Mouse (Mus musculus) liver, embryonic 14.5 days (tissue): ENCODE measurements around the gene Mthfd1l. TPM values are rescaled to one million over a fixed set of nuclear protein-coding genes. Genes with fewer than 3 reads are reported as not detected.

Experiments used
- ATAC-seq: fragments of 200-750 bp; cut with Nextera tagmentation; 2 replicates; pipeline ENCODE4 v1.8.0; 2017; ENCODE audit warnings: moderate number of reproducible peaks, mild to moderate bottlenecking, moderate library complexity; ENCODE audit not compliant: insufficient read depth
- DNase-seq, 3 experiments: peaks; one replicate each; pipeline ENCODE4 v3.0.0-alpha.2; 2012 to 2013; ENCODE audit warnings: low read depth in 3 of 3, low spot score in 3 of 3
- H3K27ac ChIP-seq: fragments of 300-500 bp; sonication (generic); 2 replicates; pipeline ENCODE4 v1.5.1; 2014; ENCODE audit warnings: moderate library complexity, mild to moderate bottlenecking, control low read depth, inconsistent platforms
- H3K27me3 ChIP-seq: fragments of 300-500 bp; sonication (generic); 2 replicates; pipeline ENCODE4 v1.6.1; 2014; ENCODE audit warnings: mild to moderate bottlenecking, low read length, moderate library complexity; ENCODE audit not compliant: control insufficient read depth, insufficient read depth
- H3K36me3 ChIP-seq: fragments of 300-500 bp; sonication (generic); replicated peaks from 2 replicates; pipeline ENCODE4 v1.6.1; 2014; ENCODE audit warnings: low read depth; ENCODE audit not compliant: control insufficient read depth, insufficient read depth
- H3K4me1 ChIP-seq, 2 experiments: fragments of 200-500 bp in 1 of 2; fragments of 300-500 bp in 1 of 2; sonication (generic) in 1 of 2; replicated peaks; 2 replicates each; pipeline ENCODE4 v1.6.1; 2012 to 2014; ENCODE audit warnings: antibody characterized with exemption in 1 of 2, inconsistent platforms in 1 of 2, low read length in 1 of 2; ENCODE audit not compliant: control insufficient read depth in 2 of 2, insufficient read depth in 2 of 2
- H3K4me2 ChIP-seq: fragments of 300-500 bp; sonication (generic); 2 replicates; pipeline ENCODE4 v1.6.1; 2014; ENCODE audit warnings: low read depth, mild to moderate bottlenecking, control low read depth, moderate library complexity
- H3K4me3 ChIP-seq, 2 experiments: fragments of 200-500 bp in 1 of 2; fragments of 300-500 bp in 1 of 2; sonication (generic) in 1 of 2; 2 replicates each; pipeline ENCODE4 v1.5.1; 2012 to 2014; ENCODE audit warnings: low read depth in 2 of 2, low read length in 2 of 2, mild to moderate bottlenecking in 2 of 2, control low read depth in 1 of 2, inconsistent platforms in 1 of 2, moderate library complexity in 1 of 2; ENCODE audit not compliant: insufficient read depth in 1 of 2
- H3K9ac ChIP-seq: fragments of 300-500 bp; sonication (generic); replicated peaks from 2 replicates; pipeline ENCODE4 v1.6.1; 2014; ENCODE audit warnings: mild to moderate bottlenecking, control low read depth, moderate library complexity
- H3K9me3 ChIP-seq: fragments of 300-500 bp; sonication (generic); 2 replicates; pipeline ENCODE4 v1.6.1; 2016; ENCODE audit warnings: low read length, mixed read lengths; ENCODE audit not compliant: control insufficient read depth
- CTCF ChIP-seq: IDR thresholded peaks from 2 replicates; pipeline ENCODE4 v1.5.1; 2016; ENCODE audit warnings: antibody characterized with exemption, low read depth, control low read depth
- EP300 ChIP-seq: IDR thresholded peaks from 2 replicates; pipeline ENCODE4 v1.6.1; 2016; ENCODE audit warnings: antibody characterized with exemption, low read depth
- WGBS: fragments of 180-500 bp; shearing (Covaris S2); extraction: QIAGEN DNeasy Blood & Tissue Kit; methylation state at CpG from one replicate; pipeline ENCODE4 v1.1.7; 2014; ENCODE audit not compliant: insufficient replicate concordance; 5-methylcytosine and 5-hydroxymethylcytosine counted together
- polyA plus RNA-seq, 2 experiments: library from polyadenylated mRNA; depleted of rRNA in 1 of 2; stranded (reverse) in 1 of 2; unstranded in 1 of 2; fragments of >200 nt; fragmentation: Nextera tagmentation in 1 of 2; extraction: Ambion mirVana in 1 of 2; gene quantifications; 2 replicates each; pipeline versions ENCODE4 v1.2.1 to v1.2.3; 2012 to 2014

Mthfd1l gene
- polyA plus RNA-seq, 2 experiments: 18.5 to 19.2 TPM

DNA sequence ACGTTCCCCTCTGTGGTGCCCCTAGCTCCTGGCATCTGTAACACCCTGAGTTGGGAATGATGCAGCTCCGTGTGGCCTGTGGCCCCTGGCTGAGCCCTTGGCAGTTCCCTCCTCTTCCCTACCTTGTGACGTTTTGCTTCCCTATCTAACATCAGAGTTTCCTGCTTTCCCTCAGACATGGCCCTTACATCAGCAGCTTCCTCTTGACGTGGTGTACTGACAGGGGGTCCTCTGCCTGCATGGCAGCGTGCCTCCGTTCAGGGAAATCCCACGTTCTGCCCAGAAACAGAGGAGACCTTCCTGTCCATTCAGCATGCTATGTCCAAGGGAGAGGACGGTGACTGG, 138.8 kb downstream of the Mthfd1l start:
- Histone ChIP-seq H3K4me3 (no peak overlapping the region), H3K9me3 (no peaks in the 10 kb centered on the region), H3K27ac (no peak overlapping the region), H3K9ac (no peak overlapping the region), H3K36me3 (peaks cover 4% of the 10 kb centered on the region), H3K4me1 (peaks cover 0 to 15% of the 10 kb centered on the region in 2 experiments; a peak in 2 of 4 replicates), H3K27me3 (no peaks in the 10 kb centered on the region), H3K4me2 (no peak overlapping the region)
- TF ChIP-seq EP300: no peak
- no peak for TF ChIP-seq CTCF
- 52% methylated on average over 8 of the region's 8 CpGs for WGBS
- DNase-seq (no peak), ATAC-seq (no peak)

- peaks cover 0 to 15% of the 10 kb centered on the region in 2 experiments; a peak in 2 of 4 replicates for H3K4me1 ChIP-seq
- DNase-seq: no peak
- H3K27ac ChIP-seq: no peak overlapping the region
- H3K27me3 ChIP-seq: no peaks in the 10 kb centered on the region
- no peak for ATAC-seq
- H3K9ac ChIP-seq: no peak overlapping the region
- 70% methylated on average over 17 of the region's 17 CpGs for WGBS
- TF ChIP-seq CTCF (no peak), EP300 (no peak)
- H3K4me3 ChIP-seq: no peak overlapping the region
- no peaks in the 10 kb centered on the region for H3K9me3 ChIP-seq
- peaks cover 4% of the 10 kb centered on the region; the same call in 1 of the 2 replicates for H3K36me3 ChIP-seq
- H3K4me2 ChIP-seq: no peak overlapping the region
Measured at GRCm38 (mm10) chr10:4112611-4113327, 139.9 kb downstream of the Mthfd1l start.

- no peaks in the 10 kb centered on the region for H3K9me3 ChIP-seq
- no peak for TF ChIP-seq CTCF
- no peak for TF ChIP-seq EP300
- no peak overlapping the region for H3K4me3 ChIP-seq
- no peak overlapping the region for H3K27ac ChIP-seq
- DNase-seq (no peak), ATAC-seq (no peak)
- WGBS: 89% methylated on average over 5 of the region's 5 CpGs
- peaks cover 4% of the 10 kb centered on the region; the same call in 1 of the 2 replicates for H3K36me3 ChIP-seq
- no peak overlapping the region for H3K9ac ChIP-seq
- no peak overlapping the region for H3K4me2 ChIP-seq
- H3K27me3 ChIP-seq: no peaks in the 10 kb centered on the region
- peaks cover 0 to 11% of the 10 kb centered on the region in 2 experiments; a peak in 2 of 4 replicates for H3K4me1 ChIP-seq
Measured at GRCm38 (mm10) chr10:4113328-4113658, 140.4 kb downstream of the Mthfd1l start.

- no peak for ATAC-seq
- TF ChIP-seq EP300 (no peak), CTCF (no peak)
- DNase-seq: no peak
- no peaks in the 10 kb centered on the region for H3K9me3 ChIP-seq
- peaks cover 0 to 7% of the 10 kb centered on the region in 2 experiments; a peak in 2 of 4 replicates for H3K4me1 ChIP-seq
- H3K36me3 ChIP-seq: 0 out of 2 replicates have a peak, but pooled peaks cover 2% of the 10 kb centered on the region
- no peak overlapping the region for H3K9ac ChIP-seq
- H3K4me2 ChIP-seq: no peak overlapping the region
- H3K4me3 ChIP-seq: no peak overlapping the region
- no peak overlapping the region for H3K27ac ChIP-seq
- H3K27me3 ChIP-seq: no peaks in the 10 kb centered on the region
Measured at GRCm38 (mm10) chr10:4116653-4117052, 143.7 kb downstream of the Mthfd1l start.

DNA sequence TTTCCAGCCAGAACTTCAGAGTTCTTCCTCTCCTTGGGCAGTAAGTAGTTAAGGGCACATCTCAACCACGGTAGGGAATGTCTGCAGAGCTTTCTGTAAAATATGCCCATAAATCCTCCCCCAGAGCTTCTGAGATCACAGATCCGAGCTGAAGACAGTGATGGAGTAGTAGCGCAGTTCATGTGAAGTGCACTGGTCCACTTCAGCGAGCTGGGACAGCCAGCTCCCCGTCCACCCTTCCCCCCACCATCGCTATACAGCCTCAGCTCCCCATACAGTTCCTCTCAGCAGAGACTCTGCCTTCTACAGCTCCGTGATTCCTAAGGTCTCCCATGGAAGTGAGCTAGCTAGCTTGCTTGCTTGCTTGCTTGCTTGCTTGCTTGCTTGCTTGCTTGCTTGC, 144.2 kb downstream of the Mthfd1l start:
- no peak overlapping the region for H3K27ac ChIP-seq
- H3K4me1 ChIP-seq: peaks cover 0 to 4% of the 10 kb centered on the region in 2 experiments; a peak in 1 of 4 replicates
- 73% methylated on average over 7 of the region's 7 CpGs for WGBS
- H3K9ac ChIP-seq: no peak overlapping the region
- H3K4me2 ChIP-seq: no peak overlapping the region
- no peak for TF ChIP-seq EP300
- TF ChIP-seq CTCF: no peak
- no peak overlapping the region for H3K4me3 ChIP-seq
- DNase-seq (no peak), ATAC-seq (no peak)
- 0 out of 2 replicates have a peak, but pooled peaks cover 2% of the 10 kb centered on the region for H3K36me3 ChIP-seq
- H3K27me3 ChIP-seq: no peaks in the 10 kb centered on the region
- no peaks in the 10 kb centered on the region for H3K9me3 ChIP-seq
